Mouse (Mus musculus): ENCODE data around the gene Sord. TPM values are rescaled to one million over a fixed set of nuclear protein-coding genes. Genes with fewer than 3 reads are reported as not detected.
"Not testable (repeated sequence)": the region's sequence is repeated elsewhere in the genome, so short reads cannot be mapped to it uniquely, and the experiment has no call there.

Gene Sord
- polyA plus RNA-seq (2017; shearing (Covaris generic)): 1 to 10 TPM; 4.1 to 4.4 TPM

- ATAC-seq: peak; percentile 84
Measured at GRCm38 (mm10) chr2:122234611-122235288, at the start of gene Sord. Gene Sord, plus strand, starts transcription at chr2:122234749.

- ATAC-seq: no peak
Measured at GRCm38 (mm10) chr2:122185086-122185485, 49.5 kb upstream of the Sord start.

DNA sequence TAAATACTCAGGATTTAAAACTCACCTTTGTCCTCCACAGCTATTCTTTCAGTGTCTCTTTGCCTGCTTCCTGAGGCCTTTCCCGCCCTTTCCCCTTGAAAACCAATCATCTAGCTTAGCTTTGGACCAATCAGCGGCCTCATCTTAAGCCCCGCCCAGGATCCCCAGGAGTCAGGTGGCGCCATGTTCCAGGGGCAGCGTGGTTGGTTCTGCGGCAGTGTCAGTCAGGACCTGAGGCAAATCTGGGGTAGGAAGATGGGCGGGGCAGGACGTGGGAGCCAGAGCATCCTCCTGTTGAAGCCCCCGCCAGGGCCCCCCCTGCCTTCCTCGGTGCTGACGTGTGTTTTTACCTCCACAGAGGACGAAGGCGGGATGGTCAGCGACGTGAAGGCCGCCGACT lies 48.4 kb upstream of the Sord start, which contains the start of the genes Patl2 and Terb2:
TSS of gene Patl2 (minus strand) at position 84 of the 400 bp plus-strand sequence.
TSS of gene Terb2 (plus strand) at position 167 of the 400 bp plus-strand sequence.
- no peak for ATAC-seq

GRCm38 (mm10) chr2:122186751-122187150 lies 47.8 kb upstream of the Sord start:
- ATAC-seq: no peak

DNA sequence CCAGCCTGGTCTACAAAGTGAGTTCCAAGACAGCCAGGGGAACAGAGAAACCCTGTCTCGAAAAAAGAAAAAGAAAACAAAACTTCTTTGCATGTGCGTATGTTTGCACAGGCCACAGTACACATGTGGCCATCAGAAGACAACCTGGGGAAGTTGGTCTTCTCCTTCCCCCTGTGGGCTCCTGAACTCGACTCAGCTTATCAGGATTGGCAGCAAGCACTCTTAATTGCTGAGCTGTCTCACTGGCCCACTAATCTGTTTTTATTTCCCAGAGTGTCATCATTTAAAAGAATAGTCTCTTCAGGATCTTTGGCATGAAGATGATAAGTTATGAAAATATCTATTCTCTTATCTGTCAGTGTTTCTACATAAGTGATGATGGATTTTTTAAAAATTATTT lies 42.7 kb upstream of the Sord start:
- ATAC-seq: no peak

DNA sequence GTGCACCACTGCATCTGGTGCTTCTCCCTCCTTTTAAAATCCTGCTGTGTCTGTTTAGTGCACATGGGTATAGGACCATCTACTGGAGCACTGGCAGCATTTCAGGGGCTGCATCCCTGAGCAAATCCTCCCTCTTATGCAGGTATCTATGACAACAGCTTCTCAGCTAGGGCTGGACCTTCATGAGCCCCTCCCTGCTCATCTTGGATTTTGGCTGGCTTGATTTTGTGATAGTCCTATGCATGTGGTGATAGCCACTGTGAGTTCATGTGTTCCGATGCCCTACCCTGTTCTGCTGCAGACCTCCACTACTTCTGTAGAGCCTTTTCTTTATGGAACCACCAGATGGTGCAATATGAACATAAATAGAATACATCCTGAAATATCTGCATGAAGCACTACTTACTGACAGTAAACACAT lies 40.0 kb upstream of the Sord start:
- ATAC-seq: peak; percentile 74

GRCm38 (mm10) chr2:122201501-122201900 lies 33.0 kb upstream of the Sord start:
- no peak for ATAC-seq

- no peak for ATAC-seq
Measured at GRCm38 (mm10) chr2:122206440-122207107, 28.0 kb upstream of the Sord start.

- no peak for ATAC-seq
Measured at GRCm38 (mm10) chr2:122210534-122211228, 23.9 kb upstream of the Sord start.

DNA sequence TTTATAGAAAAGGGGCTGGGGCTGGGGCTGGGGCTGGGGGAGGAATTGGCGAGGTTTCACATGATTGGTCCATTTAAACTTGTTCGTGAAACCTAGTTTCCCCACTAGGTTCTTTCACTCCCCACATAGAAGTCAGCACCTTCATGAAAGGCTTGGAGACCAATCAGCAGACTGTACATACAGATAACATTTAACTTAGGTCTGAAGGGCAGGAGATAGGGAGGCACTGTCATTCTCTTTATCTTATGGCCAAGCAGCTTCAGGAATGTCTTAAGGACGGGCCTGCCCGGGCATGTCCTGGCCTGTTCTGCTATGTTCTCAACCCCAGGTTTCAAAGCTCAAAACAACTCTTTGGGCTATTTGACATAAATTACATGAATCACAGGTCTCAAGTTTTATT lies 17.5 kb upstream of the Sord start:
- ATAC-seq: not testable (repeated sequence)

- ATAC-seq: no peak
Measured at GRCm38 (mm10) chr2:122218234-122218633, 16.3 kb upstream of the Sord start.

GRCm38 (mm10) chr2:122221378-122221777 lies 13.2 kb upstream of the Sord start:
- ATAC-seq: no peak

GRCm38 (mm10) chr2:122221798-122222197 lies 12.8 kb upstream of the Sord start:
- ATAC-seq: no peak

DNA sequence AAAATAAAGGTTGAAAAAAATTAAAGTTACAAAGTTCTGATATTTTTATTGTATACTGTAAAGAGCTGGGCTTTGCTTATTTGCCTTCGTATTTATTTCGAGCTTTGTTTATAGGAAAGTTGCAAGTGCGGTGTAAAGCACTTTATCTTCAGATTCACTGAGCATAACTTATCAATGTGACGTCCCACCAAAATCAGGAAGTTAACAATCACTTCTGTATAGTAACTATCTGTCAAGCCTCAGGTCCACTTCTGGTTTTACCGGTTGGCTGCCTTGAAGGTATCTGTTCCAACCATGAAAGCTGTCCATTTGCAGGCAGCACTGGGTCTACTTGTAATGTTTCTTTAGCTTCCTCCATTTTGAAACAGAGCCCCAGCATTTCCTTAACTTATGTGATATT lies 12.3 kb upstream of the Sord start:
- ATAC-seq: no peak

DNA sequence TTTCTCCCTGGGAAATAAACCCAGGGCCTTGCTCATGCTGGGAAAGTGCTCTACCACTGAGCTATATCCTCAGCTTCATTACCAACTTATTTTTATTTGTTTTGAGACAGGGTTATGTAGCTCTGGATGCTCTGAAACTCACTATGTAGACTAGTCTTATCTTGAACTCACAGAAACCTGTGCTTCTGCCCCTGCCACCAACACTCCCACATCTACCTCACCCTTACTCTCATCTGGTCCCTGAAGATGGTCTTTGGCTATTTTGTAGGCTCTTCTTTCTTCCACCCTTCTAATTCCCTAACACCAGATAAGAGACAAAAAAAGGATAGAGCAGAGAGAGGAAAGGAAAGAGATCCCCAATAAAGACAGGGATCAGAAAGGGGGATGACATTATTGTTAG lies 10.9 kb upstream of the Sord start:
- ATAC-seq: no peak

DNA sequence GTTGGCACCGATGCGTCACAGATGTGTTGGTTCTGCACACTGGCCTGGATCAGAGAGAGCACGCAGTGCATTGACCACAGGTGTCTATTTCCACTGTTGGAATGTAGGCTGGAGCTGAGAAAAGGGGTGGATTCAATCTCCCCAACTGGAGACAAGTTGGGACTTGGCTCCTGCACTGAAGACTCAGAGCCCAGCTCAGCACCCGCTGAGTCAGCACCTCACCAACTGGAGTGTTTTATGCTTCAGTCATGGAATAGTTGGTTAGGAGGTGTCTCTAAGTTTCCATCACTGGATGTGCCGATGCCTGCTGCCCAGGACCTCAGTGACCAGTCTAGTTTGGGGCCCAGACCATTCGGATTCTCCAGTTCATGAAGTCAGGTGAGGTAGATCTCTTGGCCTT lies 4.2 kb upstream of the Sord start:
- ATAC-seq: no peak

- ATAC-seq: no peak
Measured at GRCm38 (mm10) chr2:122231616-122232015, 2.9 kb upstream of the Sord start.

GRCm38 (mm10) chr2:122233341-122233740 lies 1.2 kb upstream of the Sord start:
- ATAC-seq: no peak

DNA sequence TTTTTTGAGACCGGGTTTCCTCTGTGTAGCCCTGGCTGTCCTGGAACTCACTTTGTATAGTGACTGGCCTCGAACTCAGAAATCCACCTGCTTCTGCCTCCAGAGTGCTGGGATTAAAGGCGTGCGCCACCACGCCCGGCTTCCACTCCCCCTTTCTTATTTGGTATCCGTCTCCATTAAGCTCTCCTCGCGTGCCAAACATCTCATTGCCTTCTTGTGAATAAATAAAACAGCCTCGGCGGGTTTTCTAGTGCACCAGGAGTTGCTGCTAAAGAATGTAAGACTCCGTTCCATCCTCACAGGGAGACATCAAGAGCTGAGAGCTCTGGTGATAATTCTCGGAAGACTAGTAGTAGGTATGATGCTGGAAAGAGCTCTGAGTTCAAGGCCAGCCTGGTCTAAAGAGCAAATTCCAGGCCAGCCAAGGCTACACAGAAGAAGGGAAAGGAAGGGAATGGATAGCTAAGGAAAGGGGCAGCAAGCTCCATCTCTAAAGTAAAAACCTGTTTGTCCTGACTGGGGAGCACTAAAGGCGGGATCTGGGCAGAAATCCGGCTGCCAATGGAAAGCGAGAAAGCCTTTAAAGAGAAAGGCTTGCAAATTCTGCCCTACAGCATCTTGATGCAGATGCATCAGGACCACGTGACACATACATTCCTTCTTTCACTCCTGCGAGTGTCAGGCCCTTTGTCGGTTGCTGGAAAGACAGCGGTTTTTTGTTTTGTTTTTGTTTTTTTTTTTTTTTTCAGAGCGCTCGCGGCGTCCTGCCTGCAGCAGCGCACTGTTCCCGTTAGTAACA lies 591 bp upstream of the Sord start:
- peak; percentile 40 for ATAC-seq

- no peak for ATAC-seq
Measured at GRCm38 (mm10) chr2:122235425-122235824, 876 bp downstream of the Sord start.

DNA sequence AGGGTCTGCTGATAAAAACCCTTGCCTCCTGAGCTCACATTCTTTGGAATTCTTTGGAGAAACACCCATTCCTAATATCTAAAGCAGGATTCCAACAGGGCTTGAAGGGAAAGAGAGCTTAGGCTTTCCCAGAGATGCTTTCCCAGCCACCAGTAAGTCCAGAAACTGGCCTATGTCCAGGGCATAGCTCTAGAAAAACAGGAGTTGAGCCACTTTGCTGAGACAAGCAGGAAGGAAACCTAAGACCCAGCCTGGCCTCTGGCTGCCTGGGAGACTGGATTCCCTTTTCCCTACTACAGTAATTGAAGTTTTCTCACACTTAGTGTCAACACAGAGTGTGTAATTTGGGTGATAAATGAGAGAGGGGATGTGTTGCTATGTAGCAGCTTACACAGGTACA lies 1.8 kb downstream of the Sord start:
- ATAC-seq: no peak

DNA sequence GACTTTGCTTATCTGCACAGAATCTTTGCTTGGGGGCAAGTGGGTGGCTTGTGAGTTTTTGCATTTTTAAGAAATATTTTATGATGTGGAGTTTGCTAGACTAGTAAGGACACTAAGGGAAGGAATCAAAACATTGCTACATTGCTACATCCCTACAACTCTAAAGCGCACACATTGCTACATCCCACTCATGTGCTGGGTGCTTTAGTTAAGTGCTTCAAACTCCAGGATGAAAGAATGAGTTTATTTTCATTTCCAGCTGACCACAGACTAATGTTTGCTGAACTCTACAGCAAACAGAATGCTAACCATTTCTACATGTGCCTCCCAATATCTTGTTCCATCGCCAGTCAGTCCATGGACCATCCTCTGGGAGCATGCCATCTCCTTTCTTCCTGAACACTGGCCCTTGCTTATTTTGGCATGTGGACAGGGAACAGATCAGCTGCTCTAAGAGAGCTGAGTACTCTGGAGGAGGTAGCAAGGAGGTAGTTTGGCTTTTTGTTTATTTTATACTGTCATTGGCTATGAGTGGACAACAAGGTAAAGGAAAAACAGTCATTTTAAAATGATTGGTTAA lies 3.4 kb downstream of the Sord start:
- no peak for ATAC-seq
